In genomic region chr7:19093174-19093521, GRCm38 (mm10) we compare ENCODE assay signal across 8 mouse cellular contexts. TPM values are rescaled to one million over a fixed set of nuclear protein-coding genes. Genes with fewer than 3 reads are reported as not detected.
DNase-seq lines count a peak whose midpoint lies in the region; TF ChIP-seq lines count a peak whose summit lies in the region.

No protein-coding gene starts in this region.

- 0% methylated on average over 13 of the region's 15 CpGs for WGBS in hindbrain, embryonic 10.5 days

- no peak for TF ChIP-seq EP300 in MEL (IDR thresholded peaks at IDR 0.05; ENCODE audit: low read depth in 1 of 2, low read length in 2 of 2)

- peak overlapping the region; percentile 23 for H3K27ac ChIP-seq in MEL (ENCODE audit: control insufficient read depth, low read depth, low read length)
- peak overlapping the region; percentile 98 for H3K27ac ChIP-seq in hindbrain, embryonic 10.5 days

- H3K27me3 ChIP-seq in MEL (ENCODE audit: control insufficient read depth in 1 of 2, insufficient read depth in 2 of 2, low read length in 2 of 2): no peaks in the 10 kb centered on the region
- H3K27me3 ChIP-seq in hindbrain, embryonic 10.5 days (ENCODE audit: insufficient read depth, poor library complexity, severe bottlenecking): peaks cover 25% of the 10 kb centered on the region

- TF ChIP-seq POLR2A in MEL (IDR thresholded peaks at IDR 0.05; ENCODE audit: control insufficient read depth in 1 of 2, insufficient read depth in 1 of 2, low read depth in 1 of 2, low read length in 2 of 2, poor library complexity in 1 of 2): no peak

- peaks cover 0 to 9% of the 10 kb centered on the region in 2 experiments; a peak in 3 of 4 replicates for H3K4me1 ChIP-seq in MEL (ENCODE audit: control insufficient read depth in 1 of 2, insufficient read depth in 2 of 2, low read length in 2 of 2)
- H3K4me1 ChIP-seq in hindbrain, embryonic 10.5 days (replicated peaks): peaks cover 68% of the 10 kb centered on the region

- H3K9me3 ChIP-seq in MEL (replicated peaks; ENCODE audit: insufficient read depth, low read length): no peaks in the 10 kb centered on the region
- no peaks in the 10 kb centered on the region for H3K9me3 ChIP-seq in hindbrain, embryonic 10.5 days

- peaks cover 8% of the 10 kb centered on the region; the same call in 1 of the 2 replicates for H3K79me2 ChIP-seq in MEL (ENCODE audit: control insufficient read depth, insufficient read depth, low read length, poor library complexity)

- H3K4me3 ChIP-seq in MEL (ENCODE audit: control insufficient read depth in 1 of 2, insufficient read depth in 1 of 2, low read depth in 2 of 2, low read length in 2 of 2): peak overlapping the region; percentile 47 to 58
- H3K4me3 ChIP-seq in hindbrain, embryonic 10.5 days: peak overlapping the region; percentile 79

- peak; percentile 57 to 96 (median 77); a peak in 5 of 6 replicates for TF ChIP-seq CTCF in MEL (IDR thresholded peaks at IDR 0.05 in 2 of 3, conservative IDR thresholded peaks at IDR 0.05 in 1 of 3; ENCODE audit: control insufficient read depth in 1 of 3, insufficient read depth in 1 of 3, low read depth in 2 of 3, low read length in 3 of 3, poor library complexity in 1 of 3, severe bottlenecking in 1 of 3)

- peak; percentile 66 for TF ChIP-seq RAD21 in MEL (IDR thresholded peaks at IDR 0.05; ENCODE audit: low read depth, low read length)

- no peaks in the 10 kb centered on the region for H3K36me3 ChIP-seq in MEL (ENCODE audit: control insufficient read depth in 1 of 2, insufficient read depth in 2 of 2, low read length in 2 of 2)
- peaks cover 56% of the 10 kb centered on the region for H3K36me3 ChIP-seq in hindbrain, embryonic 10.5 days

- peak overlapping the region; percentile 51 for H3K9ac ChIP-seq in MEL (ENCODE audit: control insufficient read depth, low read depth, low read length, poor library complexity, severe bottlenecking)

- peak; percentile 80 for DNase-seq in MEL (ENCODE audit: low read depth, low spot score)
- DNase-seq in c-Kit-positive CD71-positive TER-119-negative erythroid progenitor cells, embryonic 14.5 days (ENCODE audit: low read depth): peak; percentile 75
- DNase-seq in forelimb bud, embryonic 11.5 days (ENCODE audit: low read depth, low spot score): peak; percentile 83
- peak; percentile 88 for DNase-seq in hindbrain, embryonic 10.5 days (ENCODE audit: low spot score)
- DNase-seq in layer of hippocampus, postnatal 10 days (ENCODE audit: low spot score in 2 of 2): peak; percentile 81 to 86
- peak; percentile 94 for DNase-seq in lung, postnatal 10 days
- peak; percentile 89 for DNase-seq in ovary, postnatal 14 days (ENCODE audit: low spot score)
- peak; percentile 93 for DNase-seq in thymus, postnatal 25 days

TF ChIP-seq in MEL, 35 proteins besides CTCF, POLR2A, EP300 and RAD21:
- no peak for TF ChIP-seq GATA1 (IDR thresholded peaks at IDR 0.05; ENCODE audit: low read depth, low read length)
- TF ChIP-seq MAFK (IDR thresholded peaks at IDR 0.05; ENCODE audit: borderline replicate concordance, low read depth, low read length): no peak
- TF ChIP-seq TCF12 (IDR thresholded peaks at IDR 0.05; ENCODE audit: low read depth, low read length): no peak
- peak; percentile 67 for TF ChIP-seq SMC3 (IDR thresholded peaks at IDR 0.05; ENCODE audit: low read depth, low read length)
- TF ChIP-seq KAT2A (conservative IDR thresholded peaks at IDR 0.05; ENCODE audit: low read depth, low read length): no peak
- no peak; the same call in 1 of the 2 replicates for TF ChIP-seq HCFC1 (IDR thresholded peaks at IDR 0.05; ENCODE audit: low read depth, low read length)
- peak; percentile 22; the same call in 1 of the 2 replicates for TF ChIP-seq MXI1 (IDR thresholded peaks at IDR 0.05; ENCODE audit: low read depth, low read length)
- TF ChIP-seq BHLHE40 (IDR thresholded peaks at IDR 0.05; ENCODE audit: borderline replicate concordance, low read depth, low read length): no peak; the same call in 1 of the 2 replicates
- TF ChIP-seq CHD1 (IDR thresholded peaks at IDR 0.05; ENCODE audit: low read depth, low read length): no peak
- no peak for TF ChIP-seq MYC (IDR thresholded peaks at IDR 0.05; ENCODE audit: low read depth, low read length)
- no peak for TF ChIP-seq NRF1 (IDR thresholded peaks at IDR 0.05; ENCODE audit: insufficient read depth, low read depth, low read length, poor library complexity, severe bottlenecking)
- no peak for TF ChIP-seq POLR2AphosphoS2 (IDR thresholded peaks at IDR 0.05; ENCODE audit: low read length)
- TF ChIP-seq MAZ (IDR thresholded peaks at IDR 0.05; ENCODE audit: low read depth, low read length): no peak
- TF ChIP-seq NELFE (IDR thresholded peaks at IDR 0.05; ENCODE audit: low read depth, low read length): no peak
- no peak for TF ChIP-seq ZNF384 (IDR thresholded peaks at IDR 0.05; ENCODE audit: low read depth, low read length)

RNA-seq across cellular contexts. Expression of gene Six5, which starts 1.2 kb away (rescaled TPM):
- 2.7 and 3.0 TPM in 2 replicates for total RNA-seq in MEL (2012; rRNA removed)
- 1 to 10 TPM in 1 of 2 experiments, not detected in 1; 7.7 TPM for polyA plus RNA-seq in MEL (2012; ENCODE audit: insufficient read depth in 1 of 2, insufficient read length in 2 of 2, low read depth in 1 of 2, low replicate concordance in 2 of 2, missing spikeins in 1 of 2)
- polyA plus RNA-seq in hindbrain, embryonic 10.5 days (2016; fragmentation: Nextera tagmentation; extraction: Ambion mirVana): 7.4 and 8.4 TPM in 2 replicates
- total RNA-seq in layer of hippocampus, postnatal 10 days (2021): 1 to 10 TPM; 2.0 to 2.2 TPM

RNA-seq across cellular contexts. Expression of gene Dmpk, which starts 9.5 kb away (rescaled TPM):
- total RNA-seq in MEL (2012; rRNA removed): 4.1 and 5.4 TPM in 2 replicates
- 10 to 100 TPM in 1 of 2 experiments, not detected in 1; 29.3 TPM for polyA plus RNA-seq in MEL (2012; ENCODE audit: insufficient read depth in 1 of 2, insufficient read length in 2 of 2, low read depth in 1 of 2, low replicate concordance in 2 of 2, missing spikeins in 1 of 2)
- 9.9 and 10.2 TPM in 2 replicates for polyA plus RNA-seq in hindbrain, embryonic 10.5 days (2016; fragmentation: Nextera tagmentation; extraction: Ambion mirVana)
- total RNA-seq in layer of hippocampus, postnatal 10 days (2021): 10 to 100 TPM; 33.3 to 37.2 TPM

RNA-seq across cellular contexts. Expression of gene Dmwd, which starts 17.1 kb away (rescaled TPM):
- 18.3 and 19.4 TPM in 2 replicates for total RNA-seq in MEL (2012; rRNA removed)
- polyA plus RNA-seq in MEL (2012; ENCODE audit: insufficient read depth in 1 of 2, insufficient read length in 2 of 2, low read depth in 1 of 2, low replicate concordance in 2 of 2, missing spikeins in 1 of 2): 10 to 100 TPM; 51.5 to 70.3 TPM
- polyA plus RNA-seq in hindbrain, embryonic 10.5 days (2016; fragmentation: Nextera tagmentation; extraction: Ambion mirVana): 16.6 and 20.7 TPM in 2 replicates
- 100 to 1,000 TPM; 141 to 148 TPM for total RNA-seq in layer of hippocampus, postnatal 10 days (2021)

RNA-seq across cellular contexts. Expression of gene Gm4969, which starts 25.0 kb away (rescaled TPM):
- not detected in 2 replicates for total RNA-seq in MEL (2012; rRNA removed)
- polyA plus RNA-seq in MEL (2012; ENCODE audit: insufficient read depth in 1 of 2, insufficient read length in 2 of 2, low read depth in 1 of 2, low replicate concordance in 2 of 2, missing spikeins in 1 of 2): not detected
- 1.2 and 1.5 TPM in 2 replicates for polyA plus RNA-seq in hindbrain, embryonic 10.5 days (2016; fragmentation: Nextera tagmentation; extraction: Ambion mirVana)
- 1 to 10 TPM; 1.1 to 1.7 TPM for total RNA-seq in layer of hippocampus, postnatal 10 days (2021)

RNA-seq across cellular contexts. Expression of gene Fbxo46, which starts 26.5 kb away (rescaled TPM):
- 11.5 and 13.7 TPM in 2 replicates for total RNA-seq in MEL (2012; rRNA removed)
- 10 to 100 TPM in 1 of 2 experiments, not detected in 1; 10.1 TPM for polyA plus RNA-seq in MEL (2012; ENCODE audit: insufficient read depth in 1 of 2, insufficient read length in 2 of 2, low read depth in 1 of 2, low replicate concordance in 2 of 2, missing spikeins in 1 of 2)
- 17.1 and 19.4 TPM in 2 replicates for polyA plus RNA-seq in hindbrain, embryonic 10.5 days (2016; fragmentation: Nextera tagmentation; extraction: Ambion mirVana)
- total RNA-seq in layer of hippocampus, postnatal 10 days (2021): 10 to 100 TPM; 11.5 to 13.9 TPM

Comparison
In these comparisons a context has a peak if more than half of its experiments do, and no peak if none do; other contexts are left out.
1. Peak in every context shown above with its lines: DNase-seq, H3K4me3 ChIP-seq and H3K27ac ChIP-seq.